Mouse (Mus musculus) embryonic fibroblast, embryonic 13.5 days (primary cell): Measurements from ENCODE around the gene Hist1h4j. TPM values are rescaled to one million over a fixed set of nuclear protein-coding genes. Genes with fewer than 3 reads are reported as not detected.
A peak's percentile ranks its signal among the peaks of the same experiment; 100 is the strongest.
"Not testable (repeated sequence)": the region's sequence is repeated elsewhere in the genome, so short reads cannot be mapped to it uniquely, and the experiment has no call there.

Source experiments
- H3K27ac ChIP-seq: 2 replicates; pipeline ENCODE4 v1.5.1; 2012; ENCODE audit warnings: low read length, control low read depth, inconsistent platforms; ENCODE audit not compliant: insufficient read depth
- H3K4me1 ChIP-seq: 2 replicates; pipeline ENCODE4 v1.6.1; 2011; ENCODE audit warnings: low read length; ENCODE audit not compliant: control insufficient read depth, insufficient read depth
- H3K4me3 ChIP-seq: 2 replicates; pipeline ENCODE4 v1.5.1; 2011; ENCODE audit warnings: mild to moderate bottlenecking, control low read depth, low read length; ENCODE audit not compliant: insufficient read depth
- CTCF ChIP-seq: IDR thresholded peaks from 2 replicates; pipeline ENCODE4 v1.5.1; 2011; ENCODE audit warnings: mild to moderate bottlenecking, control low read depth, low read length, moderate library complexity, borderline replicate concordance; ENCODE audit not compliant: insufficient read depth
- POLR2A ChIP-seq: IDR thresholded peaks from 2 replicates; pipeline ENCODE4 v1.6.1; 2011; ENCODE audit warnings: low read depth, mild to moderate bottlenecking, control low read depth, low read length, moderate library complexity
- polyA plus RNA-seq: library from polyadenylated mRNA; stranded (reverse); fragments of >200 nt; gene quantifications from 2 replicates; pipeline ENCODE4 v1.2.4, GENCODE M21; 2011; ENCODE audit warnings: low read depth; ENCODE audit not compliant: missing spikeins, insufficient read length

The Hist1h4j gene
- polyA plus RNA-seq, 1 experiment, result 4.1 TPM

GRCm38 (mm10) chr13:21716540-21717391, 18.1 kb upstream of the Hist1h4j start:
- H3K4me3 ChIP-seq, result peak overlapping the region; percentile 37
- peaks cover 13% of the 10 kb centered on the region; the same call in 1 of the 2 replicates for H3K4me1 ChIP-seq
- TF ChIP-seq POLR2A, result peak; percentile 81
- peak overlapping the region; percentile 54 for H3K27ac ChIP-seq

GRCm38 (mm10) chr13:21717397-21718357, 17.2 kb upstream of the Hist1h4j start, which contains the start of gene Hist1h3h:
Hist1h3h (plus strand) TSS chr13:21717659.
- peak within 1 kb of the TSS; percentile 80 for H3K27ac ChIP-seq
- H3K4me3 ChIP-seq, result peak within 1 kb of the TSS; percentile 55
- TF ChIP-seq POLR2A, result peak; percentile 87
- peaks cover 13% of the 10 kb centered on the region; the same call in 1 of the 2 replicates for H3K4me1 ChIP-seq

GRCm38 (mm10) chr13:21718381-21719080, 16.3 kb upstream of the Hist1h4j start:
- TF ChIP-seq POLR2A (peak; percentile 89), CTCF (no peak)
- H3K4me3 ChIP-seq, result peak overlapping the region; percentile 50
- H3K27ac ChIP-seq, result peak overlapping the region; percentile 54
- H3K4me1 ChIP-seq, result peaks cover 13% of the 10 kb centered on the region; the same call in 1 of the 2 replicates

GRCm38 (mm10) chr13:21721107-21721756, 13.6 kb upstream of the Hist1h4j start:
- H3K4me3 ChIP-seq, result peak overlapping the region; percentile 33
- peak overlapping the region; percentile 53 for H3K27ac ChIP-seq
- H3K4me1 ChIP-seq, result not testable (repeated sequence)

- peak; percentile 94 for TF ChIP-seq POLR2A
- not testable (repeated sequence) for H3K4me1 ChIP-seq
- Histone ChIP-seq H3K4me3 (peak within 1 kb of the TSS; percentile 33), H3K27ac (peak within 1 kb of the TSS; percentile 56)
Measured at GRCm38 (mm10) chr13:21721757-21722372, 13.0 kb upstream of the Hist1h4j start, which contains the start of gene Hist1h2bm. Hist1h2bm (plus strand) TSS chr13:21722044.

GRCm38 (mm10) chr13:21722373-21722925, 12.4 kb upstream of the Hist1h4j start:
- H3K4me3 ChIP-seq, result no peak overlapping the region
- peak overlapping the region; percentile 56 for H3K27ac ChIP-seq
- H3K4me1 ChIP-seq, result peaks cover 7% of the 10 kb centered on the region; the same call in 1 of the 2 replicates
- TF ChIP-seq CTCF (no peak), POLR2A (peak; percentile 54; the same call in 1 of the 2 replicates)

GRCm38 (mm10) chr13:21722993-21723836, 11.6 kb upstream of the Hist1h4j start:
- Histone ChIP-seq H3K27ac (no peak overlapping the region), H3K4me1 (peaks cover 7% of the 10 kb centered on the region; the same call in 1 of the 2 replicates), H3K4me3 (no peak overlapping the region)
- TF ChIP-seq CTCF (no peak), POLR2A (no peak)
